Mouse (Mus musculus) megakaryocyte, embryonic 14.5 days (primary cell): Measurements from ENCODE around the gene Defb13. TPM values are rescaled to one million over a fixed set of nuclear protein-coding genes. Genes with fewer than 3 reads are reported as not detected.

Source experiments
- H3K27me3 ChIP-seq: replicated peaks from 2 replicates; pipeline ENCODE3; 2012; ENCODE audit warnings: inconsistent platforms
- H3K36me3 ChIP-seq: replicated peaks from 2 replicates; pipeline ENCODE3; 2012; ENCODE audit warnings: low read length, inconsistent platforms, mixed read lengths
- H3K4me1 ChIP-seq: 2 replicates; pipeline ENCODE4 v1.6.1; 2012; ENCODE audit warnings: inconsistent platforms
- H3K4me3 ChIP-seq: replicated peaks from 2 replicates; pipeline ENCODE3; 2012; ENCODE audit warnings: moderate library complexity, mild to moderate bottlenecking, inconsistent platforms
- H3K9me3 ChIP-seq: 2 replicates; pipeline ENCODE4 v1.6.1; 2012; ENCODE audit warnings: inconsistent platforms
- FLI1 ChIP-seq: IDR thresholded peaks from 2 replicates; pipeline ENCODE4 v1.6.1; 2012; ENCODE audit warnings: low read length, inconsistent platforms, mixed read lengths
- GATA1 ChIP-seq: IDR thresholded peaks from 3 replicates; pipeline ENCODE4 v1.6.1; 2012; ENCODE audit warnings: mixed read lengths, low read length, inconsistent platforms, borderline replicate concordance
- polyA plus RNA-seq: library from polyadenylated mRNA; stranded (reverse); fragments of >175 nt; gene quantifications from 2 replicates; pipeline ENCODE4 v1.2.3, GENCODE M21; 2012; ENCODE audit warnings: low replicate concordance; ENCODE audit not compliant: insufficient read depth

Gene Defb13
- polyA plus RNA-seq, 1 experiment, result not detected

- H3K9me3 ChIP-seq, result no peaks in the 10 kb centered on the region
Measured at GRCm38 (mm10) chr8:21958414-21958813, 11.9 kb downstream of the Defb13 start, which contains the start of gene Fam90a1a. Gene Fam90a1a, plus strand, starts transcription at chr8:21958714.

GRCm38 (mm10) chr8:21966646-21967045 lies 20.1 kb downstream of the Defb13 start:
- TF ChIP-seq GATA1 (no peak), FLI1 (no peak)
- H3K9me3 ChIP-seq, result no peaks in the 10 kb centered on the region
- no peaks in the 10 kb centered on the region for H3K4me1 ChIP-seq

More at GRCm38 (mm10) chr8:21958414-21958813, 11.9 kb downstream of the Defb13 start, which contains the start of gene Fam90a1a:
- Histone ChIP-seq H3K4me1 (no peaks in the 10 kb centered on the region), H3K36me3 (no peaks in the 10 kb centered on the region), H3K4me3 (no peak within 1 kb of the TSS), H3K27me3 (no peaks in the 10 kb centered on the region)
- no peak for TF ChIP-seq FLI1
- TF ChIP-seq GATA1, result no peak

GRCm38 (mm10) chr8:21969475-21969874 lies 22.9 kb downstream of the Defb13 start, which contains the start of gene Ccdc70:
Gene Ccdc70, plus strand, starts transcription at chr8:21969775.
- TF ChIP-seq GATA1 (no peak), FLI1 (no peak)
- Histone ChIP-seq H3K36me3 (no peaks in the 10 kb centered on the region), H3K9me3 (no peaks in the 10 kb centered on the region), H3K4me1 (no peaks in the 10 kb centered on the region), H3K4me3 (no peak within 1 kb of the TSS), H3K27me3 (no peaks in the 10 kb centered on the region)

More at GRCm38 (mm10) chr8:21966646-21967045, 20.1 kb downstream of the Defb13 start:
- H3K4me3 ChIP-seq, result no peak overlapping the region
- H3K27me3 ChIP-seq, result no peaks in the 10 kb centered on the region
- H3K36me3 ChIP-seq, result no peaks in the 10 kb centered on the region

GRCm38 (mm10) chr8:21978193-21978592 lies 31.6 kb downstream of the Defb13 start:
- no peaks in the 10 kb centered on the region for H3K9me3 ChIP-seq
- TF ChIP-seq GATA1 (no peak), FLI1 (no peak)
- no peaks in the 10 kb centered on the region for H3K27me3 ChIP-seq
- no peak overlapping the region for H3K4me3 ChIP-seq
- no peaks in the 10 kb centered on the region for H3K4me1 ChIP-seq
- no peaks in the 10 kb centered on the region for H3K36me3 ChIP-seq

GRCm38 (mm10) chr8:21981664-21982337 lies 35.2 kb downstream of the Defb13 start:
- Histone ChIP-seq H3K27me3 (no peaks in the 10 kb centered on the region), H3K4me1 (no peaks in the 10 kb centered on the region), H3K4me3 (no peak overlapping the region), H3K36me3 (no peaks in the 10 kb centered on the region), H3K9me3 (no peaks in the 10 kb centered on the region)
- TF ChIP-seq FLI1 (no peak), GATA1 (no peak)

GRCm38 (mm10) chr8:21992184-21992583 lies 45.6 kb downstream of the Defb13 start:
- H3K36me3 ChIP-seq, result no peaks in the 10 kb centered on the region
- no peak for TF ChIP-seq FLI1
- TF ChIP-seq GATA1, result no peak

GRCm38 (mm10) chr8:21995181-21995580 lies 48.6 kb downstream of the Defb13 start:
- Histone ChIP-seq H3K4me1 (no peaks in the 10 kb centered on the region), H3K36me3 (no peaks in the 10 kb centered on the region), H3K27me3 (no peaks in the 10 kb centered on the region), H3K4me3 (no peak overlapping the region), H3K9me3 (no peaks in the 10 kb centered on the region)
- TF ChIP-seq FLI1, result no peak
- TF ChIP-seq GATA1, result no peak

More at GRCm38 (mm10) chr8:21992184-21992583, 45.6 kb downstream of the Defb13 start:
- Histone ChIP-seq H3K4me3 (no peak overlapping the region), H3K9me3 (no peaks in the 10 kb centered on the region), H3K27me3 (no peaks in the 10 kb centered on the region), H3K4me1 (no peaks in the 10 kb centered on the region)

Other genes with a start within 250 kb of the Defb13 start
- gene AY761184, start 243.1 kb upstream of the Defb13 start, polyA plus RNA-seq, result not detected in 2 replicates
- not detected in 2 replicates for gene Defa24, start 212.3 kb upstream of the Defb13 start, polyA plus RNA-seq
- gene Defb50, start 123.2 kb upstream of the Defb13 start, polyA plus RNA-seq, result not detected in 2 replicates
- not detected in 2 replicates for gene Defb2, start 106.8 kb upstream of the Defb13 start, polyA plus RNA-seq
- gene Defb10, start 87.9 kb upstream of the Defb13 start, polyA plus RNA-seq, result not detected in 2 replicates
- not detected in 2 replicates for gene Defb9, start 61.3 kb upstream of the Defb13 start, polyA plus RNA-seq
- gene Defb11, start 40.4 kb upstream of the Defb13 start, polyA plus RNA-seq, result not detected in 2 replicates
- not detected in 2 replicates for gene Defb15, start 14.1 kb upstream of the Defb13 start, polyA plus RNA-seq
- gene Defb35, start 8.4 kb upstream of the Defb13 start, polyA plus RNA-seq, result not detected in 2 replicates
- gene Fam90a1a, start 12.0 kb downstream of the Defb13 start, polyA plus RNA-seq, result not detected in 2 replicates
- gene Ccdc70, start 23.0 kb downstream of the Defb13 start, polyA plus RNA-seq, result 4.5 TPM in 1 of 2 replicates, not detected in the other
- gene Atp7b, start 113.5 kb downstream of the Defb13 start, polyA plus RNA-seq, result 0.08 TPM in 1 of 2 replicates, not detected in the other
- gene Alg11, start 114.0 kb downstream of the Defb13 start, polyA plus RNA-seq, result 0.22 TPM in 1 of 2 replicates, not detected in the other
- not detected in 2 replicates for gene Nek5, start 178.3 kb downstream of the Defb13 start, polyA plus RNA-seq
- 0.62 and 0.86 TPM in 2 replicates for gene Nek3, start 219.7 kb downstream of the Defb13 start, polyA plus RNA-seq
- 2.2 TPM in 1 of 2 replicates, not detected in the other for gene Ckap2, start 239.1 kb downstream of the Defb13 start, polyA plus RNA-seq
- 1.4 and 7.2 TPM in 2 replicates for gene Vps36, start 246.0 kb downstream of the Defb13 start, polyA plus RNA-seq